23 mouse cellular contexts compared by ENCODE assay signal in genomic region chr8:26452976-26453573, GRCm38 (mm10).
A peak's percentile ranks its signal among the peaks of the same experiment; 100 is the strongest.
DNase-seq lines count a peak whose midpoint lies in the region; ATAC-seq and TF ChIP-seq lines count a peak whose summit lies in the region.
"Had no signal": no experiment of that assay in that cellular context is flagged by ENCODE, and none has a peak within 500 bp of the region (broad histone marks: within the 10 kb centered on the region; RNA-seq: fewer than 3 reads in every experiment).

No protein-coding gene starts in this region.

- H3K36me3 ChIP-seq in hindbrain, embryonic 10.5 days = no peaks in the 10 kb centered on the region
- no peaks in the 10 kb centered on the region for H3K36me3 ChIP-seq in hindbrain, embryonic 12.5 days
- H3K36me3 ChIP-seq in neural tube, embryonic 12.5 days = no peaks in the 10 kb centered on the region
- no peaks in the 10 kb centered on the region for H3K36me3 ChIP-seq in midbrain, postnatal 0 days (ENCODE audit: insufficient read depth, low read length)
- H3K36me3 ChIP-seq: G1E; limb, embryonic 13.5 days; lung, embryonic 15.5 days; midbrain, embryonic 12.5 days had no signal

- H3K4me2 ChIP-seq in hindbrain, embryonic 12.5 days (replicated peaks) = no peak overlapping the region
- H3K4me2 ChIP-seq in neural tube, embryonic 12.5 days (replicated peaks) = 0 out of 2 replicates have a peak overlapping the region, but pooled peaks have one; percentile 9
- no peak overlapping the region for H3K4me2 ChIP-seq in midbrain, postnatal 0 days (ENCODE audit: low read depth, low read length, poor library complexity, severe bottlenecking)
- H3K4me2 ChIP-seq: limb, embryonic 13.5 days; liver, embryonic 11.5 days; lung, embryonic 15.5 days; midbrain, embryonic 12.5 days had no signal

- no peaks in the 10 kb centered on the region for H3K9me3 ChIP-seq in hindbrain, embryonic 10.5 days
- no peaks in the 10 kb centered on the region for H3K9me3 ChIP-seq in hindbrain, embryonic 12.5 days (replicated peaks)
- H3K9me3 ChIP-seq in neural tube, embryonic 12.5 days = no peaks in the 10 kb centered on the region
- no peaks in the 10 kb centered on the region for H3K9me3 ChIP-seq in midbrain, postnatal 0 days (ENCODE audit: low read length)
- H3K9me3 ChIP-seq: G1E; lung, embryonic 15.5 days; midbrain, embryonic 12.5 days had no signal

- H3K27me3 ChIP-seq in hindbrain, embryonic 10.5 days (ENCODE audit: insufficient read depth, poor library complexity, severe bottlenecking) = no peaks in the 10 kb centered on the region
- H3K27me3 ChIP-seq in hindbrain, embryonic 12.5 days = no peaks in the 10 kb centered on the region
- no peaks in the 10 kb centered on the region for H3K27me3 ChIP-seq in neural tube, embryonic 12.5 days (replicated peaks)
- H3K27me3 ChIP-seq in midbrain, postnatal 0 days (ENCODE audit: insufficient read depth, low read length) = no peaks in the 10 kb centered on the region
- H3K27me3 ChIP-seq: lung, embryonic 15.5 days; midbrain, embryonic 12.5 days; Patski had no signal

- WGBS in hindbrain, embryonic 10.5 days = 73% methylated on average over 5 of the region's 5 CpGs
- WGBS in hindbrain, embryonic 12.5 days = 60% methylated on average over 5 of the region's 5 CpGs
- WGBS in neural tube, embryonic 12.5 days = 46% methylated on average over 5 of the region's 5 CpGs
- 49% methylated on average over 5 of the region's 5 CpGs for WGBS in midbrain, postnatal 0 days

- no peak overlapping the region for H3K4me3 ChIP-seq in hindbrain, embryonic 10.5 days
- H3K4me3 ChIP-seq in hindbrain, embryonic 12.5 days = no peak overlapping the region
- no peak overlapping the region for H3K4me3 ChIP-seq in neural tube, embryonic 12.5 days
- H3K4me3 ChIP-seq in midbrain, postnatal 0 days (ENCODE audit: low read depth, low read length) = no peak overlapping the region
- H3K4me3 ChIP-seq: limb, embryonic 13.5 days; lung, embryonic 15.5 days; midbrain, embryonic 12.5 days; myocyte had no signal

- no peak for TF ChIP-seq CTCF in midbrain, postnatal 0 days (IDR thresholded peaks at IDR 0.05)

- H3K4me1 ChIP-seq in hindbrain, embryonic 10.5 days (replicated peaks) = peaks cover 17% of the 10 kb centered on the region
- peaks cover 7% of the 10 kb centered on the region for H3K4me1 ChIP-seq in hindbrain, embryonic 12.5 days
- H3K4me1 ChIP-seq in neural tube, embryonic 12.5 days = peaks cover 10% of the 10 kb centered on the region
- no peaks in the 10 kb centered on the region for H3K4me1 ChIP-seq in midbrain, postnatal 0 days (ENCODE audit: insufficient read depth, low read length)
- H3K4me1 ChIP-seq: lung, embryonic 15.5 days; midbrain, embryonic 12.5 days had no signal

- peak overlapping the region; percentile 50 for H3K27ac ChIP-seq in hindbrain, embryonic 10.5 days
- no peak overlapping the region for H3K27ac ChIP-seq in hindbrain, embryonic 12.5 days
- H3K27ac ChIP-seq in neural tube, embryonic 12.5 days = no peak overlapping the region
- peak overlapping the region; percentile 1; the same call in 1 of the 2 replicates for H3K27ac ChIP-seq in midbrain, postnatal 0 days (ENCODE audit: low read depth, low read length)
- H3K27ac ChIP-seq: limb, embryonic 13.5 days; lung, embryonic 15.5 days; midbrain, embryonic 12.5 days had no signal

- DNase-seq in hindbrain, embryonic 10.5 days (ENCODE audit: low spot score) = no peak
- no peak for DNase-seq in neural tube, embryonic 10.5 days (ENCODE audit: extremely low spot score, low spot score)
- DNase-seq in midbrain, postnatal 0 days (ENCODE audit: low spot score) = peak; percentile 1
- DNase-seq in adrenal gland, postnatal 25 days = no peak
- no peak for DNase-seq in Muller cell, postnatal 12 days (ENCODE audit: inconsistent ontology term)
- DNase-seq: adrenal gland, postnatal 10 days; cerebellum, adult 11 months; cerebellum, adult 9-11 months; gastrocnemius, postnatal 14 days; heart, postnatal 14 days; kidney, adult 9 months; kidney, postnatal 4 days had no signal

- H3K9ac ChIP-seq in hindbrain, embryonic 12.5 days = no peak overlapping the region
- H3K9ac ChIP-seq in neural tube, embryonic 12.5 days = no peak overlapping the region
- no peak overlapping the region for H3K9ac ChIP-seq in midbrain, postnatal 0 days (replicated peaks; ENCODE audit: low read length, poor library complexity, severe bottlenecking)
- H3K9ac ChIP-seq: limb, embryonic 13.5 days; lung, embryonic 15.5 days; midbrain, embryonic 12.5 days had no signal

- ATAC-seq in hindbrain, embryonic 12.5 days (ENCODE audit: low FRiP score) = no peak
- no peak; the same call in 1 of the 2 replicates for ATAC-seq in neural tube, embryonic 12.5 days (ENCODE audit: low FRiP score, low read depth)
- 0 out of 2 replicates have a peak, but pooled peaks have one; percentile 23 for ATAC-seq in midbrain, postnatal 0 days (ENCODE audit: low FRiP score)
- ATAC-seq: forebrain, embryonic 14.5 days; intestine, postnatal 0 days; Patski had no signal

Comparison
In these comparisons a context has a peak if more than half of its experiments do, and no peak if none do; other contexts are left out.
1. H3K27ac ChIP-seq: peak in hindbrain, embryonic 10.5 days (single experiment) and midbrain, postnatal 0 days (single experiment); none in hindbrain, embryonic 12.5 days (single experiment) and neural tube, embryonic 12.5 days (single experiment).